Mouse (Mus musculus): Measurements from ENCODE around the gene Olfr1395.
"Not testable (repeated sequence)": the region's sequence is repeated elsewhere in the genome, so short reads cannot be mapped to it uniquely, and the experiment has no call there.

The Olfr1395 gene

GRCm38 (mm10) chr11:49175345-49175744 is 33.3 kb downstream of the Olfr1395 start:
- DNase-seq (ENCODE audit: low spot score): no peak

GRCm38 (mm10) chr11:49176047-49176779 is 34.1 kb downstream of the Olfr1395 start:
- not testable (repeated sequence) for DNase-seq (ENCODE audit: low spot score)

GRCm38 (mm10) chr11:49183172-49183571 is 41.1 kb downstream of the Olfr1395 start:
- DNase-seq (ENCODE audit: low spot score): no peak

GRCm38 (mm10) chr11:49186452-49186851 is 44.4 kb downstream of the Olfr1395 start:
- no peak for DNase-seq (ENCODE audit: low spot score)

GRCm38 (mm10) chr11:49186955-49187488 is 44.9 kb downstream of the Olfr1395 start, which contains the start of gene Btnl9:
Gene Btnl9, minus strand, starts transcription at chr11:49187159.
- no peak for DNase-seq (ENCODE audit: low spot score)

GRCm38 (mm10) chr11:49187701-49188100 is 45.6 kb downstream of the Olfr1395 start:
- DNase-seq (ENCODE audit: low spot score): no peak

- no peak for DNase-seq (ENCODE audit: low spot score)
Observed at GRCm38 (mm10) chr11:49189737-49190136, 47.7 kb downstream of the Olfr1395 start.

GRCm38 (mm10) chr11:49191083-49191482 is 49.0 kb downstream of the Olfr1395 start:
- no peak for DNase-seq (ENCODE audit: low spot score)

GRCm38 (mm10) chr11:49194771-49195170 is 52.7 kb downstream of the Olfr1395 start:
- DNase-seq (ENCODE audit: low spot score): not testable (repeated sequence)

GRCm38 (mm10) chr11:49195819-49196322 is 53.8 kb downstream of the Olfr1395 start:
- DNase-seq (ENCODE audit: low spot score): no peak
